Mouse (Mus musculus): ENCODE data around the gene Rbm15. TPM values are rescaled to one million over a fixed set of nuclear protein-coding genes. Genes with fewer than 3 reads are reported as not detected.

The Rbm15 gene
- polyA plus RNA-seq, 1 experiment from 2014 or later: 11.1 TPM

GRCm38 (mm10) chr3:107290764-107291381, 42.6 kb downstream of the Rbm15 start, which contains the start of gene Slc16a4:
Gene Slc16a4, plus strand, starts transcription at chr3:107291230.
- DNase-seq (ENCODE audit: low read depth, low spot score): no peak
- no peak for TF ChIP-seq CTCF (IDR thresholded peaks at IDR 0.05)
- ATAC-seq: no peak
- in situ Hi-C loops (cut with MboI; ENCODE audit: low pct_unique_long_range_greater_than_20kb): no loop called here
- POLR2A ChIA-PET: no interaction called here
- no peaks in the 10 kb centered on the region for H3K27me3 ChIP-seq
- CTCF ChIA-PET: interaction anchor here (2.6 kb wide), 1 partner anchor 16 kb away, joined by 6 read pairs; no protein-coding TSS in a partner anchor

GRCm38 (mm10) chr3:107287346-107287745, 46.1 kb downstream of the Rbm15 start:
- ChIA-PET POLR2A (no interaction called here), CTCF (interaction anchor here (1.3 kb wide), 1 partner anchor 9 kb away, joined by 6 read pairs; no protein-coding TSS in a partner anchor)
- TF ChIP-seq CTCF (IDR thresholded peaks at IDR 0.05): no peak
- DNase-seq (ENCODE audit: low read depth, low spot score) (no peak), ATAC-seq (no peak)
- in situ Hi-C loops (cut with MboI; ENCODE audit: low pct_unique_long_range_greater_than_20kb): no loop called here
- no peaks in the 10 kb centered on the region for H3K27me3 ChIP-seq

GRCm38 (mm10) chr3:107286123-107286522, 47.4 kb downstream of the Rbm15 start:
- CTCF ChIA-PET: interaction anchor here (1.3 kb wide), 2 partner anchors 10 to 12 kb away, joined by 5 to 6 read pairs; no protein-coding TSS in a partner anchor
- H3K27me3 ChIP-seq: no peaks in the 10 kb centered on the region
- in situ Hi-C loops (cut with MboI; ENCODE audit: low pct_unique_long_range_greater_than_20kb): no loop called here

GRCm38 (mm10) chr3:107278479-107279269, 54.8 kb downstream of the Rbm15 start, which contains the start of gene Lamtor5:
Gene Lamtor5, plus strand, starts transcription at chr3:107278858.
- in situ Hi-C loops (cut with MboI; ENCODE audit: low pct_unique_long_range_greater_than_20kb): loop anchor here (10.0 kb wide), 2 partner anchors 184 to 186 kb away; no protein-coding TSS in a partner anchor
- ChIA-PET CTCF (interaction anchor here (0.8 to 1.4 kb wide), 6 partner anchors 11 to 193 kb away, joined by 3 to 5 read pairs (median 3); partner anchors contain the start of gene A630076J17Rik), POLR2A (interaction anchor here (1.1 to 1.9 kb wide), 2 partner anchors 11 to 54 kb away, joined by 3 to 8 read pairs; partner anchors contain the start of gene Rbm15)
- DNase-seq (ENCODE audit: low read depth, low spot score) (peak; percentile 64), ATAC-seq (peak; percentile 80)
- H3K27me3 ChIP-seq: no peaks in the 10 kb centered on the region
- TF ChIP-seq CTCF (IDR thresholded peaks at IDR 0.05): no peak

More at GRCm38 (mm10) chr3:107286123-107286522, 47.4 kb downstream of the Rbm15 start:
- ATAC-seq (no peak), DNase-seq (ENCODE audit: low read depth, low spot score) (no peak)
- POLR2A ChIA-PET: no interaction called here
- TF ChIP-seq CTCF (IDR thresholded peaks at IDR 0.05): no peak

GRCm38 (mm10) chr3:107276626-107277025, 56.8 kb downstream of the Rbm15 start:
- ChIA-PET CTCF (interaction anchor here (1.0 to 3.7 kb wide), 5 partner anchors 42 to 186 kb away, joined by 3 to 17 read pairs (median 5); no protein-coding TSS in a partner anchor), POLR2A (no interaction called here)
- in situ Hi-C loops (cut with MboI; ENCODE audit: low pct_unique_long_range_greater_than_20kb): loop anchor here (10.0 kb wide), 2 partner anchors 182 to 188 kb away; no protein-coding TSS in a partner anchor
- ATAC-seq (no peak), DNase-seq (ENCODE audit: low read depth, low spot score) (no peak)
- H3K27me3 ChIP-seq: no peaks in the 10 kb centered on the region
- TF ChIP-seq CTCF (IDR thresholded peaks at IDR 0.05): no peak

- DNase-seq (ENCODE audit: low read depth, low spot score): no peak
- POLR2A ChIA-PET: no interaction called here
- in situ Hi-C loops (cut with MboI; ENCODE audit: low pct_unique_long_range_greater_than_20kb): loop anchor here (10.0 kb wide), 2 partner anchors 181 to 189 kb away; no protein-coding TSS in a partner anchor
These were observed 57.5 kb downstream of the Rbm15 start for GRCm38 (mm10) chr3:107275996-107276395.

More at GRCm38 (mm10) chr3:107275996-107276395, 57.5 kb downstream of the Rbm15 start:
- CTCF ChIA-PET: interaction anchor here (1.0 to 3.7 kb wide), 6 partner anchors 25 to 187 kb away, joined by 3 to 17 read pairs (median 4); no protein-coding TSS in a partner anchor
- peak; percentile 33 for TF ChIP-seq CTCF (IDR thresholded peaks at IDR 0.05)
- ATAC-seq: no peak
- H3K27me3 ChIP-seq: no peaks in the 10 kb centered on the region

Other genes with a start within 250 kb of the Rbm15 start
- gene Kcna2, start 232.5 kb downstream of the Rbm15 start, polyA plus RNA-seq (2021): 0.01 TPM
- gene Kcna10, start 150.6 kb downstream of the Rbm15 start, polyA plus RNA-seq (2021): not detected
- not detected for gene Cym, start 111.9 kb downstream of the Rbm15 start, polyA plus RNA-seq (2021)
- not detected for gene A630076J17Rik, start 103.1 kb downstream of the Rbm15 start, polyA plus RNA-seq (2021)
- gene Prok1, start 94.0 kb downstream of the Rbm15 start, polyA plus RNA-seq (2021): not detected
- gene Lamtor5, start 54.8 kb downstream of the Rbm15 start, polyA plus RNA-seq (2021): 137 TPM
- gene Slc16a4, start 42.4 kb downstream of the Rbm15 start, polyA plus RNA-seq (2021): 2.6 TPM
- not detected for gene Kcnc4, start 125.9 kb upstream of the Rbm15 start, polyA plus RNA-seq (2021)
- gene Slc6a17, start 184.3 kb upstream of the Rbm15 start, polyA plus RNA-seq (2021): 25.5 TPM
- not detected for gene Ubl4b, start 221.4 kb upstream of the Rbm15 start, polyA plus RNA-seq (2021)

All from Patski (cell line).